Comparison of ENCODE assay signal across 21 mouse cellular contexts in genomic region chr11:78313662-78314061, GRCm38 (mm10). TPM values are rescaled to one million over a fixed set of nuclear protein-coding genes. Genes with fewer than 3 reads are reported as not detected.
"Had no signal": no experiment of that assay in that cellular context is flagged by ENCODE, and none has a peak within 500 bp of the region (broad histone marks: within the 10 kb centered on the region; RNA-seq: fewer than 3 reads in every experiment).

No protein-coding gene starts in this region.

- H3K4me2 ChIP-seq: limb, embryonic 12.5 days; limb, embryonic 15.5 days; liver, embryonic 11.5 days; lung, embryonic 14.5 days; midbrain, embryonic 12.5 days; midbrain, embryonic 15.5 days; neural tube, embryonic 12.5 days; neural tube, embryonic 15.5 days had no signal

- H3K27me3 ChIP-seq: limb, embryonic 12.5 days; limb, embryonic 15.5 days; midbrain, embryonic 12.5 days; midbrain, embryonic 15.5 days; neural tube, embryonic 12.5 days; neural tube, embryonic 15.5 days had no signal

- H3K9me3 ChIP-seq: limb, embryonic 12.5 days; limb, embryonic 15.5 days; midbrain, embryonic 12.5 days; midbrain, embryonic 15.5 days; neural tube, embryonic 12.5 days; neural tube, embryonic 15.5 days had no signal

- H3K36me3 ChIP-seq: midbrain, embryonic 15.5 days; neural tube, embryonic 15.5 days had no signal

- H3K9ac ChIP-seq: limb, embryonic 12.5 days; limb, embryonic 15.5 days; liver, embryonic 14.5 days; liver, postnatal 0 days; lung, embryonic 14.5 days; midbrain, embryonic 12.5 days; midbrain, embryonic 15.5 days; neural tube, embryonic 12.5 days; neural tube, embryonic 15.5 days had no signal

- ATAC-seq: liver, postnatal 0 days; lung, postnatal 0 days; midbrain, embryonic 15.5 days had no signal

- H3K27ac ChIP-seq: limb, embryonic 12.5 days; limb, embryonic 15.5 days; liver, embryonic 14.5 days; macrophage; midbrain, embryonic 12.5 days; midbrain, embryonic 15.5 days; neural tube, embryonic 12.5 days; neural tube, embryonic 15.5 days; stomach, postnatal 0 days had no signal

- H3K4me1 ChIP-seq: limb, embryonic 12.5 days; limb, embryonic 15.5 days; midbrain, embryonic 12.5 days; midbrain, embryonic 15.5 days; neural tube, embryonic 12.5 days; neural tube, embryonic 15.5 days had no signal

- H3K4me3 ChIP-seq: limb, embryonic 12.5 days; limb, embryonic 15.5 days; midbrain, embryonic 12.5 days; midbrain, embryonic 15.5 days; neural tube, embryonic 12.5 days; neural tube, embryonic 15.5 days had no signal

- DNase-seq: kidney, postnatal 25 days; left cerebral cortex, postnatal 4 days; liver, postnatal 0 days; lung, embryonic 14.5 days; right cerebral cortex, adult 18-20 months; right cerebral cortex, postnatal 14 days; right cerebral cortex, postnatal 4 days; thymus, adult 2 months; thymus, postnatal 14 days; thymus, postnatal 4 days had no signal

RNA-seq across cellular contexts. Expression of gene BC030499, which starts 23.0 kb away (rescaled TPM):
- polyA plus RNA-seq: lung, postnatal 0 days; stomach, postnatal 0 days had no signal
